Mouse (Mus musculus) lung, postnatal 14 days (tissue): Measurements from ENCODE around the gene Slco2a1.
"Not testable (repeated sequence)": the region's sequence is repeated elsewhere in the genome, so short reads cannot be mapped to it uniquely, and the experiment has no call there.

Experiments used
- DNase-seq: peaks from one replicate; pipeline ENCODE4 v3.0.0; 2021

Gene Slco2a1

DNA sequence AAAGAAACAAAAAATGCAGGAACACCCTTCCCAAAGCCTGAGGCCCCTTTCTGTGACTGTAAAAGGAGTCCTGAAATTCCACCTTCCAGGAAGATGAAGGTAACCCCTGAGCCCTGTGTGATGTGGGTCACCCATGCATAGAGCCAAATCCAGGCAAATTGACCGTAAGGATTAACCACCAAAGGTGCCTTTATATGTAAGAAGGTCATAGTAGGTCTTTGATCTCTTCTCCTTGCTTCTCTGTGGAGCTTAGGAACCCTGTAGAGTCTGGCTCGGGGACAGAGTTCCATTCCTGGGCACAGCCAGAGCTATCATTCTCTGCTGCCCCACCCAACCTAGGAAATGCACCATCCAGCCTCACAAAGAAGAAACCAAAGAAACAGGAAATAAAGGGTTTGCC, 100.1 kb downstream of the Slco2a1 start:
- no peak for DNase-seq

- DNase-seq: peak; percentile 57
Measured at GRCm38 (mm10) chr9:103090116-103090875, 101.8 kb downstream of the Slco2a1 start.

DNA sequence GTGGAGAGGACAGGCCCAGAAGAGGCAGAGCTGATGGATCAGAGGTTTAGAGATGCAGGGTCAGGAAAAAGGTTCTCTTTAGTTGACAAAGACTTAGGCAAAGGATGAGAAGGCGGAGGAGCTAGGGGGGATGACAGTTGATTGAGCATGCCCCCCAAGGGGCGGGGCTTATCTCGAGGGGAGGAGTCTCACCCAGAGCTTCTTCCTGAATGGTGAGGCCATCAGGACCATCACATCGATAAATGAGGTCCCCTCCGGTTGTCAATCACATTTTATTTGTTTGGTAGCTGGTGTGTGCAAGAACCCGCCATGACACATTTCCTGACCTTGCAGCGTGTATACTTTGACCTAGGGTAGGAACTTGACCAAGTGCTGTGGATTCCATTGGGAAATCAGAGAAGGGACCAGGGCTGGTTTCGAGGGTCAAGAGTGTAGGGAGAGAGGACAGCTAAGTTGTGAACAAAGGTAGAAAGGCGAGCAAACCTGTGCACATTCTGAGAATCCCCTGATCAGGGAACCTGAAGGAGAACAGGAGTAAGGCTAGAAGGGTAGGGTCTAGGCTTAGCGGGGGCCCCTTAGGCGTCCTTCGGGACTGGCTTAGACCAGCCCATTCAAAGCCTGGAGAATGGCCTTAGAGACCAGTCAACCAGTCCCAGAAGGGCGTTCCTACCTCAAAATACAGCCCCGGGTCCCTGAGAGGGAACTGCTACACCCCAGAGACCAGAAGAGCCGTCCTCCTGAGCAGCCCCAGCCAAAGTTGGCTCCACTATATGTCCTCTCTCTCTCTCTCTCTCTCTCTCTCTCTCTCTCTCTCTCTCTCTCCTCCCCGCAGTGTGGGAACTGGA, 102.7 kb downstream of the Slco2a1 start:
- no peak for DNase-seq

DNA sequence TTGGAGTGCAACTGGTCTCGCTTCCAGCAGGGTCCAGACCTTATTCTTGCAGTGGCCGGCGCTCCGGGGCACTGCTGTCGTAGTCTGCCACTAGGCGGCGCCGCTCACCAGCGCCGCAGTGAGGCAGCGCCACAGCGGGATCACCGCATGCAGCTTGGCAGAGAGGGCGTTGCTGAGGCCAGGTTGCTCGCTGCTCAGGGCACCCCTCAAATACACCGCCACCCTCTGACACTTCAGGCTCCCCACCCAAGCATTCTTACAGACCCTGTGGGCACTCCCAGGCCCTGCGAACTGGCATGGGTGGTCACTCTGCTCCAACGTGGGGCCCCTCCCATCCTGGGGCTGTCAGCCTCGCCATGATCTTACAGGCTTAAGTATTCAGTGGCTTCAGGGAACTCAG, 103.7 kb downstream of the Slco2a1 start:
- peak; percentile 88 for DNase-seq

DNA sequence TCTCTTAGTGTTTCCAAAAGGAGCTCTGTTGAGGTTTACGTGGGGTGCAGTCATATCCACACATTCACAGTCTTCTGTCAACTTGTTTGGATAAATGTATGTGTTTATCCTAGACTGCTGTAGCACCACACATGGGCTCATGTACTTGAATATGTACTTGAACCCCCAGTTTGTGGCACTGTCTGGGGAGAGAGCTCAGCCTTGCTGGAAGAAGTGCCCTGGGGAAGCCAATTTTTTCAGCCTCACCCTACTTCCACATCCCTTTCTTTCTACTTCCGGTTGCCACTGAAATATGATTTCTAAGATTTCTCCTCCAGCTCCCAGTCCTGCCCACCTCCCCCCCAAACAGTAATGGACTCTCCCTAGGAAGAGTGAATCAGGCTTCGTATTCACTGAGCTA, 105.2 kb downstream of the Slco2a1 start:
- DNase-seq: no peak

DNA sequence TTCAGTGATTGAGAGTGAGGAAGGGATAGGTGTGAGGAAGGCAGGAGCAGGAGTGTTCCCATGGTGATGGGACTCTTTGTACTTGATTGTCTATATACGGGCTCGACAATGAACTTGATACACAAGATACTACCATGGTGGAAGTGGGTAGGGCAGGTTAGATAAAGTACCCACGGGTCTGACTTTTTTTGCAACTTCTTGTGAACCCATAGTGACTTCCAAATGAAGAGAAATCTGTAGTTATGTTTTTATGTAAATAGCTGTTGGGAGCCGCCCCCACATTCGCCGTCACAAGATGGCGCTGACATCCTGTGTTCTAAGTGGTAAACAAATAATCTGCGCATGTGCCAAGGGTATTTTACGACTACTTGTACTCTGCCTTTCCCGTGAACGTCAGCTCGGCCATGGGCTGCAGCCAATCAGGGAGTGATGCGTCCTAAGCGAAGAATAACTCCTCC, 119.9 kb downstream of the Slco2a1 start:
- DNase-seq: not testable (repeated sequence)

GRCm38 (mm10) chr9:103108943-103109670, 120.6 kb downstream of the Slco2a1 start:
- DNase-seq: no peak

- no peak for DNase-seq
Measured at GRCm38 (mm10) chr9:103109911-103110310, 121.4 kb downstream of the Slco2a1 start.

- DNase-seq: no peak
Measured at GRCm38 (mm10) chr9:103110727-103111501, 122.4 kb downstream of the Slco2a1 start.

DNA sequence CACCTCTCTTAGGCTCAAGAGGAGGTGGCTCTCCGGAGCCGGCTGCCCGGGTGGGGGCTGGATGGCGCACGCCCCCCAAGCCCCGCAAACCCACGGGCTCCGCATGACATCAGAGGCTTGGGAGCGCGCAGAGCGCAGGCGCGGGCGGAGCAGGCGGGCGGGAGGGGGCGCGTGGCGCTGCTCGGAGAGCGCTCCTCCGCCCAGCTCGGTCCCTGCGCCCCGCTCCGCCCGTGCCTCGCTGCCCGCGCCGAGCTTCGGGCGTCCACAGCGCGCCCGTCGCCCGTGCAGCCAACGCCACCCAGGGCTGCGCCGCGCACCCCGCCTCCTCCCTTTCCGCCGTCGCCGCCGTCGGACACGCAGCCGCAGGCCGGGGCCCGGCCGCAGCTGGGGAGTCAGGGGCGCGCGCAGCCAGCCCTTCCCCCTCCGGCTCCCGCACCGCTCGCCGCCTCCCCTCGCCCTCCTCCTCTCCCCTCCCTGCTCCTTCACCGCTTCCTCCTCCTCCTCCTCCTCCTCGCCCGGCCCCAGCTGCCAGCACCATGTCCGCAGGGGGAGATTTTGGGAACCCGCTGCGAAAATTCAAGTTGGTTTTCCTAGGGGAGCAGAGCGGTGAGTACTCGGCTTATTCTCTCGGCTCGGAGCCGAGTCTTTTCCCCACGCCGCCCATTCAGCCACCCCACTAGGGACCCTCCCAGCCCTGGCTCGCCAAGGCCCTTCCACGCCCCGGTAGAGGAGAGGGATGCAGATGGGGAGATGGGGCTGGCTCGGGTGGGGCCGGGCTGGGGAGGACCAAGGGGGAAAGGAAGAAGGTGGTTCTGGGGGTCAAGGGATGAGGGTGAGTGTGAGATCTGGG, 123.3 kb downstream of the Slco2a1 start, which contains the start of gene Rab6b:
TSS of gene Rab6b (plus strand) at position 167 of the 850 bp plus-strand sequence.
- peak; percentile 56 for DNase-seq

DNA sequence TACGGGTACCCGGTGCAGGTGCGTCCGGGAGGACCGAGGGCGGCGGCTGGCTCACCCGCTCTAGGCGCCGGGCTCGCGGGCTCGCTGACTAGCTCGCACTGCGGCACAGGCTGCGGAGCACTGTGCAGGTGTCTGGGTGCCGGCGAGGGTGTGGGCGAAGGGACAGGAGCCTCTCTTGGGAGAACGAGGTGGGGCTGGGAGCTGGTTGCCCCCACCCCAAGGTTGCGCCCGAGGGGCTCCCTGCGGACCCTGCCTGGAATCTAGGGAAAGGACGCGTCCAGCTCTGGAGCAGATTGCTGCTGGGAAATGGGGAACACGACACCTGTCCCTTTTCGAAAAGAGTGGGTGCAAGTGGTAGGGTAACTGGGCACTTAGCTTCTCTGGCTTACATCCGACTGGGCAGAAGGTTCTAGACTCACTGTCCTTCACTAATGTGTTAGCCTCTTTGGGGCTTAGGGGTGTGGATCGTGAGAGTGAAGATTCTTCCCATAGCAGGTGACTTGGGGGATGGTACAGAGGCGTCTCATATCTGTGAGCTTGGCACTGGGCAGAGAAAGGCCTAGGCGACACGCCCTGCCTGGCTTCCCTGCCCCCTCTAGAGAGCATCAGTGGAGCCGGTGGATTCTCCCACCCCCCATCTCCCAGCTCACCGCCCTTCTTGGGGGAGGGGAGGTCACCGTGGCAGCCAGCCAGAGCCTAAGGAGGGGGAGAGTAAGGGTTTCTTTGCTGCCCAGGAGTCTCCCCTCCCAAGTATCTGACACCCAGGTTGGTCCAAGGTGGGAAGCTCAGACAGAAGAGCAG, 124.2 kb downstream of the Slco2a1 start:
- peak; percentile 35 for DNase-seq

GRCm38 (mm10) chr9:103113351-103113750, 124.8 kb downstream of the Slco2a1 start:
- DNase-seq: no peak

DNA sequence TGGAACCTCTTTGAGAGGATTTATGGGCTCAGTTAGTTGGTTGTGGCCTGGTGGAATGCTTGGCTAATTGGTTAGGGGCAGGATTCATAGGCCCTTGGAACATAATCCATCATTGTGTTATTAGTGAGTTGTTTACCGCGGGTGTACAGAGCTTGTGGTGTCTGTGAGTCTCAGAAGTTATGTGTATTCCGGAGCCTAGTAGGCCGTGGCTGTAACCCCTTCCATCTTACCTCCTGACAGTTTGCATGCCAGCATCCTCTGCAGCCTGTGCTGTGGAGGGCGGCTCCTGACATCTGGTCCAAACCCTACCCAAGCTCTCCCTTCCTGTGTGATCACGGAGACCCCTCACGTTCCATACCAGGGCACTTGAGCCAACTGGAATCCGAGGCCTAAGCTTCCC, 125.8 kb downstream of the Slco2a1 start:
- no peak for DNase-seq

DNA sequence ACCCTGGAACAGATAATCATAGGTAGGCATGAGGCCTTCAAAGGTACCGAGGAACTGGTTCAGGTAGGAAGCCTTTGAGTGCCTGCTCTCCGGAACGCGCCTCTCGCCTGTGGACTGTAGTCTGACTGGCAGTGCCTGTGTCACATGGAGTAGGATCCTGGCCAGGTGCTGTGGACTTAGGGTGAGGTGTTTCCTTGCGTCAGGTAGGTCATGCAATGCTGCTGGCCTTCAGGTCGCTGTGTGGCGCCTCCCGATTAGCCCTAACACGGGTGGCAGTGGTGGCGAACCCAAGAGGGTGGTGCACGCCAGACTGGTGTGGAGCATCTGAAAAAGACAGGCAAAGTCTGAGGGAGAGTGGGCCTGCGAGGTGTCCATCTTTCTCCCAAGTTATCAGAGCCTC, 126.4 kb downstream of the Slco2a1 start:
- no peak for DNase-seq

- no peak for DNase-seq
Measured at GRCm38 (mm10) chr9:103116941-103117340, 128.4 kb downstream of the Slco2a1 start.

GRCm38 (mm10) chr9:103117495-103117894, 129.0 kb downstream of the Slco2a1 start:
- DNase-seq: no peak

DNA sequence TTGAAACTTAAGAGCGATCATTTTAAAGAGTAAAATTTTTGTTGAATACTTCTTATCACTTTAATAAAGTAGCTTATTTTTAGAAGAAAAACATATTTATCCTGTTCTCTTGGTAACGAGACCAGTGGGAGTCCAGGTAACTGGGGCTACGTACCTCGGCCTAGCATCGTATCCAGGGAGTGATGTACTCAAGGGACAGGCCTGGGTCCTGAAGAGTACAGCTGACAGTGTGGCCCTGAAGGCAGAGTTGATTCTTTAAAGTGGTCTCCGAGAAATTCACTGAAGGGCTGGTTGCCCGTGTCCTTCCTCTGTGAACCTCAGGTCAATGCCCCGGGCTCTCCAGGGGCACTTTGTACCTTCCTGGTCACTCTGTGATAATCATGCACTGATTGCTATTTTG, 129.4 kb downstream of the Slco2a1 start:
- DNase-seq: no peak

GRCm38 (mm10) chr9:103118651-103119275, 130.3 kb downstream of the Slco2a1 start:
- DNase-seq: no peak

DNA sequence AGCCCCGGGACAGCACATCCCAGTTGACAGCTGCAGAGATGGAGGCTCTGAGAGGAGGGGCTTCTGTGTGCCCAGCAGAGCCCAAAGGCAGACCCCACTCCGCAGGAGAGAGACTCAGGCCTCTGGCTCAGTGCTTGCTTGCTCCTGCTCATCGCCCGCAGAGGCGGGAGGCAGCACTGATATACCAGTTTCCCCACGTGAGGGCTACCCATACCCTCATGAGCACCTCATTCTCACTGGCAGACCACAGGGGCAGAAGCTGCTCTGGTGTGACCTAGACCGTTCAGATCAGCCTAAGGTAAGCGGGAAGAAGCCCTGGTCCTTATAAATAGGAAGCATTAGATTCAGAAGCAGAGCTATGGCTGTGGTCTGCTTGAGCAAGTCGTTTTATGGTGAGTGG, 131.3 kb downstream of the Slco2a1 start:
- no peak for DNase-seq

- DNase-seq: no peak
Measured at GRCm38 (mm10) chr9:103120231-103120630, 131.7 kb downstream of the Slco2a1 start.
